Mouse (Mus musculus) limb, embryonic 10.5 days (tissue): ENCODE data around the gene Erbb4. TPM values are rescaled to one million over a fixed set of nuclear protein-coding genes. Genes with fewer than 3 reads are reported as not detected.
A peak's percentile ranks its signal among the peaks of the same experiment; 100 is the strongest.

Experiments used
- DNase-seq: peaks from one replicate; pipeline ENCODE4 v3.0.0-alpha.2; 2017; ENCODE audit warnings: low spot score
- H3K27ac ChIP-seq: fragments of 300-500 bp; sonication (generic); 2 replicates; pipeline ENCODE4 v1.5.1; 2016; ENCODE audit warnings: mild to moderate bottlenecking
- H3K27me3 ChIP-seq: fragments of 300-500 bp; sonication (generic); 2 replicates; pipeline ENCODE4 v1.6.1; 2016; ENCODE audit warnings: low read depth, mild to moderate bottlenecking; ENCODE audit not compliant: poor library complexity, severe bottlenecking
- H3K36me3 ChIP-seq: fragments of 300-500 bp; sonication (generic); 2 replicates; pipeline ENCODE4 v1.6.1; 2016; ENCODE audit warnings: mild to moderate bottlenecking, moderate library complexity
- H3K4me1 ChIP-seq: fragments of 300-500 bp; sonication (generic); 2 replicates; pipeline ENCODE4 v1.6.1; 2016
- H3K4me3 ChIP-seq: fragments of 300-500 bp; sonication (generic); 2 replicates; pipeline ENCODE4 v1.5.1; 2016; ENCODE audit warnings: mild to moderate bottlenecking, moderate library complexity
- H3K9me3 ChIP-seq: fragments of 300-500 bp; sonication (generic); replicated peaks from 2 replicates; pipeline ENCODE4 v1.6.1; 2016; ENCODE audit warnings: mild to moderate bottlenecking
- WGBS: fragments of 180-500 bp; shearing (Covaris S2); methylation state at CpG from one replicate; pipeline ENCODE4 v1.1.7; 2016; 5-methylcytosine and 5-hydroxymethylcytosine counted together
- polyA plus RNA-seq: library from polyadenylated mRNA; unstranded; fragments of >200 nt; fragmentation: Nextera tagmentation; extraction: Ambion mirVana; gene quantifications from 2 replicates; pipeline ENCODE4 v1.2.1, GENCODE M21; 2016

Gene Erbb4
- polyA plus RNA-seq, 1 experiment from 2014 or later, result 0.16 TPM

- Histone ChIP-seq H3K27me3 (no peaks in the 10 kb centered on the region), H3K36me3 (no peaks in the 10 kb centered on the region), H3K4me1 (no peaks in the 10 kb centered on the region), H3K9me3 (no peaks in the 10 kb centered on the region), H3K27ac (no peak overlapping the region), H3K4me3 (no peak overlapping the region)
- no peak for DNase-seq
- 75% methylated on average over 1 of the region's 1 CpGs for WGBS
Measured at GRCm38 (mm10) chr1:68155253-68155652, 952.6 kb downstream of the Erbb4 start.

GRCm38 (mm10) chr1:68150572-68150971 lies 957.3 kb downstream of the Erbb4 start:
- no peak for DNase-seq
- Histone ChIP-seq H3K9me3 (no peaks in the 10 kb centered on the region), H3K36me3 (no peaks in the 10 kb centered on the region), H3K4me3 (no peak overlapping the region), H3K27ac (no peak overlapping the region), H3K4me1 (no peaks in the 10 kb centered on the region), H3K27me3 (no peaks in the 10 kb centered on the region)
- 90% methylated on average over 2 of the region's 2 CpGs for WGBS

- H3K4me3 ChIP-seq, result no peak overlapping the region
- no peaks in the 10 kb centered on the region for H3K9me3 ChIP-seq
Measured at GRCm38 (mm10) chr1:68142562-68143350, 965.1 kb downstream of the Erbb4 start.

GRCm38 (mm10) chr1:68134943-68135342 lies 972.9 kb downstream of the Erbb4 start:
- H3K36me3 ChIP-seq, result no peaks in the 10 kb centered on the region
- no peak for DNase-seq
- no peaks in the 10 kb centered on the region for H3K9me3 ChIP-seq
- no peaks in the 10 kb centered on the region for H3K27me3 ChIP-seq
- no peak overlapping the region for H3K27ac ChIP-seq
- no peaks in the 10 kb centered on the region for H3K4me1 ChIP-seq
- H3K4me3 ChIP-seq, result no peak overlapping the region

More at GRCm38 (mm10) chr1:68142562-68143350, 965.1 kb downstream of the Erbb4 start:
- 81% methylated on average over 7 of the region's 7 CpGs for WGBS
- no peaks in the 10 kb centered on the region for H3K27me3 ChIP-seq
- no peaks in the 10 kb centered on the region for H3K4me1 ChIP-seq
- H3K36me3 ChIP-seq, result no peaks in the 10 kb centered on the region
- H3K27ac ChIP-seq, result no peak overlapping the region
- no peak for DNase-seq

GRCm38 (mm10) chr1:68134450-68134849 lies 973.4 kb downstream of the Erbb4 start:
- Histone ChIP-seq H3K27me3 (no peaks in the 10 kb centered on the region), H3K4me3 (no peak overlapping the region), H3K4me1 (no peaks in the 10 kb centered on the region), H3K9me3 (no peaks in the 10 kb centered on the region), H3K27ac (no peak overlapping the region), H3K36me3 (no peaks in the 10 kb centered on the region)
- no peak for DNase-seq
- 87% methylated on average over 2 of the region's 2 CpGs for WGBS

GRCm38 (mm10) chr1:68123541-68123940 lies 984.3 kb downstream of the Erbb4 start:
- DNase-seq, result no peak
- WGBS, result 98% methylated on average over 2 of the region's 2 CpGs

GRCm38 (mm10) chr1:68120364-68120763 lies 987.5 kb downstream of the Erbb4 start:
- Histone ChIP-seq H3K27ac (no peak overlapping the region), H3K9me3 (no peaks in the 10 kb centered on the region), H3K4me1 (no peaks in the 10 kb centered on the region), H3K4me3 (no peak overlapping the region), H3K36me3 (no peaks in the 10 kb centered on the region), H3K27me3 (no peaks in the 10 kb centered on the region)
- 84% methylated on average over 7 of the region's 7 CpGs for WGBS
- no peak for DNase-seq

More at GRCm38 (mm10) chr1:68123541-68123940, 984.3 kb downstream of the Erbb4 start:
- Histone ChIP-seq H3K27me3 (no peaks in the 10 kb centered on the region), H3K36me3 (no peaks in the 10 kb centered on the region), H3K4me1 (no peaks in the 10 kb centered on the region), H3K27ac (no peak overlapping the region), H3K4me3 (no peak overlapping the region), H3K9me3 (no peaks in the 10 kb centered on the region)

- Histone ChIP-seq H3K27me3 (no peaks in the 10 kb centered on the region), H3K27ac (no peak overlapping the region), H3K4me1 (no peaks in the 10 kb centered on the region), H3K9me3 (no peaks in the 10 kb centered on the region), H3K4me3 (no peak overlapping the region), H3K36me3 (no peaks in the 10 kb centered on the region)
- 83% methylated on average over 5 of the region's 5 CpGs for WGBS
- DNase-seq, result no peak
Measured at GRCm38 (mm10) chr1:68115721-68116120, 992.1 kb downstream of the Erbb4 start.

GRCm38 (mm10) chr1:68106543-68106860 lies 1001.4 kb downstream of the Erbb4 start:
- 67% methylated on average over 3 of the region's 3 CpGs for WGBS
- no peak overlapping the region for H3K4me3 ChIP-seq
- peak; percentile 44 for DNase-seq
- H3K9me3 ChIP-seq, result no peaks in the 10 kb centered on the region
- 0 out of 2 replicates have a peak, but pooled peaks cover 4% of the 10 kb centered on the region for H3K4me1 ChIP-seq
- H3K36me3 ChIP-seq, result no peaks in the 10 kb centered on the region
- no peak overlapping the region for H3K27ac ChIP-seq
- H3K27me3 ChIP-seq, result no peaks in the 10 kb centered on the region

GRCm38 (mm10) chr1:68105834-68106542 lies 1001.9 kb downstream of the Erbb4 start:
- no peak overlapping the region for H3K4me3 ChIP-seq
- no peaks in the 10 kb centered on the region for H3K27me3 ChIP-seq
- WGBS, result 64% methylated on average over 7 of the region's 7 CpGs
- H3K9me3 ChIP-seq, result no peaks in the 10 kb centered on the region
- H3K4me1 ChIP-seq, result 0 out of 2 replicates have a peak, but pooled peaks cover 4% of the 10 kb centered on the region
- no peaks in the 10 kb centered on the region for H3K36me3 ChIP-seq
- no peak overlapping the region for H3K27ac ChIP-seq
- DNase-seq, result no peak

GRCm38 (mm10) chr1:68089623-68090022 lies 1018.2 kb downstream of the Erbb4 start:
- WGBS, result 82% methylated on average over 1 of the region's 1 CpGs
- no peaks in the 10 kb centered on the region for H3K9me3 ChIP-seq
- no peaks in the 10 kb centered on the region for H3K4me1 ChIP-seq
- H3K4me3 ChIP-seq, result no peak overlapping the region
- no peak for DNase-seq
- no peak overlapping the region for H3K27ac ChIP-seq
- no peaks in the 10 kb centered on the region for H3K36me3 ChIP-seq
- no peaks in the 10 kb centered on the region for H3K27me3 ChIP-seq

- WGBS, result 84% methylated on average over 4 of the region's 4 CpGs
- H3K9me3 ChIP-seq, result no peaks in the 10 kb centered on the region
- H3K27me3 ChIP-seq, result no peaks in the 10 kb centered on the region
- no peaks in the 10 kb centered on the region for H3K4me1 ChIP-seq
- no peak overlapping the region for H3K27ac ChIP-seq
- no peak overlapping the region for H3K4me3 ChIP-seq
- H3K36me3 ChIP-seq, result no peaks in the 10 kb centered on the region
- DNase-seq, result no peak
Measured at GRCm38 (mm10) chr1:68056494-68056893, 1051.4 kb downstream of the Erbb4 start.

GRCm38 (mm10) chr1:68054715-68055114 lies 1053.1 kb downstream of the Erbb4 start:
- no peaks in the 10 kb centered on the region for H3K36me3 ChIP-seq
- 93% methylated on average over 3 of the region's 3 CpGs for WGBS
- DNase-seq, result no peak

More at GRCm38 (mm10) chr1:68054715-68055114, 1053.1 kb downstream of the Erbb4 start:
- Histone ChIP-seq H3K27me3 (no peaks in the 10 kb centered on the region), H3K4me1 (no peaks in the 10 kb centered on the region), H3K27ac (no peak overlapping the region), H3K9me3 (no peaks in the 10 kb centered on the region), H3K4me3 (no peak overlapping the region)
